Mouse (Mus musculus): ENCODE measurements around the gene Pcp4l1. TPM values are rescaled to one million over a fixed set of nuclear protein-coding genes. Genes with fewer than 3 reads are reported as not detected.
"Not testable (repeated sequence)": the region's sequence is repeated elsewhere in the genome, so short reads cannot be mapped to it uniquely, and the experiment has no call there.

The Pcp4l1 gene
- polyA plus RNA-seq, 1 experiment from 2014 or later = 48.4 TPM

DNA sequence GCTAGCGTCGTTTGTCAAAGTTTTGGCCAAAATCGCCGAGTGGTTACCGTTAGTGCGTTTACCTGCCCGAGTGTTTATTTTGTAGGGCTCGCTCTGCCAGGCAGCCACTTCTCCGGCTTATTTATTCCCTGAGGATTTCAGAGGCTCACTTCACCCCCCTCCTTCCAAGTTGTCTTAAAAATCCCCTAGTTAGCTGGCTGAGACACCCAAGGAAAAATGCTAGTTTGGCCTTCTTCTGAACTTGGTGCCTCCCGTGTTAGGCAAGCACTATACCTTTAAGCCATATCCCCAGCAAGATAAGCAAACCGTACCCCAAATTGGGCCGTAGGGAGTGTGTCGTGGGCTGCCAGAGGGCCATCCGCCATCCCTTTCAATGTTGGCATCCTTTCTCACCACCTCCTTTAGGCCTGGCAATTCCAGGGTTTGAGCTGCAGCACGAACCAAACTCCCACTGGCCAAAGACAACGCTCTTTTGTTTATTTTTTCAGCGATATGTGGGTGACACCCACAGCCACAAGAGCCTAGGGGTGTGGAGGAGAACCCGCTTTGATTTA is 45.2 kb downstream of the Pcp4l1 start:
- Histone ChIP-seq H3K36me3 (no peaks in the 10 kb centered on the region), H3K4me1 (replicated peaks) (peaks cover 22% of the 10 kb centered on the region), H3K4me3 (peak overlapping the region; percentile 77), H3K9me3 (no peaks in the 10 kb centered on the region), H3K4me2 (peak overlapping the region; percentile 88), H3K9ac (peak overlapping the region; percentile 45), H3K27me3 (no peaks in the 10 kb centered on the region), H3K27ac (replicated peaks) (peak overlapping the region; percentile 83)
- ATAC-seq (ENCODE audit: low FRiP score, low read depth) = peak; percentile 56
- WGBS = 5% methylated on average over 18 of the region's 18 CpGs

DNA sequence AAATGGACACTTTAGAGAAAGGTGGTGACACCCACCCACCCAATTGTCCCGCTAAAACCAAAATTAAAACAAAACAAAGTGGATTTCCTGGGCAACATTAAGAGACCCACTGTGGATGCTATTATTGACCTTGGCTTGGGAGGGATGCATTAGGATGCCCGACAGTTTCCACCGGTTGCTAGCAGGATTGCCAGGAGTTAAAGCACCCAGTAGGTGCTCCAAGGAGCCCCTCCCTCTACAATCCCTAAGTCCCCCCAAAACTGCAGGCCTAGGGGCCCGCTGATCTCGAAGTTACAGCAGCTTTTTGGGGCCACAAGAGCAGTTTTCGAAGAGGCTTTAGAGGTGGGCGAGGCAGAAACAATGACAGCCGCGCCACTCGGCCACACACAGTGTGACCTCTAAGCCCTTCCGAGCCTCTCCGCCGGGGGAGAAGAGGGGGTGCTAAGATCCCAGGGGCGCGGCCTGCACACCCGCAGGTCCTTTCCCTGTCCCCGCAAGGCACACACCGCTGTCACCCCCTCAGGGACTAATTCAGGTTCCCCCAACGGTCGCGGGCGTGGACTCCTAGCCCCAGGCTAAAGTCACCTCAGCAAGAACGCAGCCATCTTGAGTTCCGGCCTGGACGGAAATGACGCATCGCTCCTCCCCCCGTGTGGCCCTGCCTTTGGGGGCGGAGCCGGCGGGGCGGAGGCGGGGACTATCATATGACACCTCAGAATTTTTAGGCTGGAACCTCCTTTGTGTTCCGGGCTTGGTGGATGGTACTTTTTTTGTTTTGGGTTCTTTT is 45.9 kb downstream of the Pcp4l1 start, which contains the start of the genes Sdhc and Mpz:
Sdhc (minus strand) TSS at position 630 of the 787 bp plus-strand sequence.
Mpz (plus strand) TSS at position 738 of the 787 bp plus-strand sequence.
- peak; percentile 97 for ATAC-seq (ENCODE audit: low FRiP score, low read depth)
- Histone ChIP-seq H3K36me3 (no peaks in the 10 kb centered on the region), H3K4me1 (replicated peaks) (peaks cover 22% of the 10 kb centered on the region), H3K27me3 (no peaks in the 10 kb centered on the region), H3K9me3 (no peaks in the 10 kb centered on the region), H3K27ac (replicated peaks) (peak within 1 kb of the TSS; percentile 83), H3K9ac (peak within 1 kb of the TSS; percentile 75), H3K4me2 (peak within 1 kb of the TSS; percentile 88), H3K4me3 (peak within 1 kb of the TSS; percentile 77)
- WGBS = under 1% methylated on average over 29 of the region's 34 CpGs

DNA sequence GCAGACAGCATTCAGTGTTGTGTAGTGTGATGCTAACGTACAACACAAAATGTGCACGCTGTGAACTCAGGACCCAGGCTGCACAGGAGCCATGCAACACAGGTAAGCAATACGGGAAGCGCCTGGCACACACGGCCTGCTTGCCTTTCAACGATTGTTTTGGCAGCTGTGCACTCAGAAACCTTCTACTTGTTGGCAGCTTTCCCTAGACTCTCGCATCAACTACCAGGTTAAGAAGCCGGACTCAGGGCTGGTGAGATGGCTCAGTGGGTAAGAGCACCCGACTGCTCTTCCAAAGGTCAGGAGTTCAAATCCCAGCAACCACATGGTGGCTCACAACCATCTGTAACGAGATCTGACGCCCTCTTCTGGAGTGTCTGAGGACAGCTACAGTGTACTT is 53.1 kb downstream of the Pcp4l1 start:
- 84% methylated on average over 10 of the region's 11 CpGs for WGBS
- peaks cover 51% of the 10 kb centered on the region for H3K36me3 ChIP-seq

DNA sequence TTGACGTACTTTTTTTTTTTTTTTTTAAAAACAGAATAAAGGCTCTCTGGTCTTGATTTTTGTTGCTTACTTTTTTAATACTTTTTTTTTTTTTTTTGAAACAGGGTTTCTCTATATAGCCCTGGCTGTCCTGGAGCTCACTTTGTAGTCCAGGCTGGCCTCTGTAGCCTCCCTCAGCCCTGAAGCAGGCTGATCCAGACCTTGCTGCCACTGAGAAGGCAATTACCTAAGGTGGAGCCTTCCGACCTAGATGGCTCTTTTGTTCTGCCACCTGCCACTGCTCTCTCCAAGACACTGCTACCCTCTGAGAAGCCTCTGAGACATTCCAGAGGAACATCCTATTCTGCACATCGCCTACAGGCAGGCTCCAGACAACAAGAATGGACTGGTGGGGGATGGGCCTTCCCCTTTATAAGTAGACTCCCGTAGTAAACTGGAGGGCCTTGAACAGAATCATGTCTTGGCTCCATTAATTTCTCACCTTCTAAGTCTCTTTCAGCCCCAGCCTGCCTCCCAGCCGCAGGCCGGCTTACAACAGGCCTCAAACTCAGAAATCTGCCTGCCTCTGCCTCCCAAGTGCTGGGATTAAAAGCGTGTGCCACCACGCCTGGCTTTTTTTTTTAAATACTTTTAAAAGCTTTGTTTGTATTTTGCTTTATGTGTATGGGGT is 58.4 kb downstream of the Pcp4l1 start:
- not testable (repeated sequence) for H3K4me3 ChIP-seq; ATAC-seq (ENCODE audit: low FRiP score, low read depth); H3K9me3 ChIP-seq; H3K4me1 ChIP-seq (replicated peaks); H3K27ac ChIP-seq (replicated peaks); H3K4me2 ChIP-seq; H3K27me3 ChIP-seq; H3K9ac ChIP-seq
- 87% methylated on average over 8 of the region's 8 CpGs for WGBS
- peaks cover 77% of the 10 kb centered on the region for H3K36me3 ChIP-seq

More for the DNA sequence above, 53.1 kb downstream of the Pcp4l1 start:
- not testable (repeated sequence) for H3K4me2 ChIP-seq; H3K9me3 ChIP-seq; H3K4me1 ChIP-seq (replicated peaks); ATAC-seq (ENCODE audit: low FRiP score, low read depth); H3K9ac ChIP-seq; H3K27me3 ChIP-seq; H3K27ac ChIP-seq (replicated peaks); H3K4me3 ChIP-seq

DNA sequence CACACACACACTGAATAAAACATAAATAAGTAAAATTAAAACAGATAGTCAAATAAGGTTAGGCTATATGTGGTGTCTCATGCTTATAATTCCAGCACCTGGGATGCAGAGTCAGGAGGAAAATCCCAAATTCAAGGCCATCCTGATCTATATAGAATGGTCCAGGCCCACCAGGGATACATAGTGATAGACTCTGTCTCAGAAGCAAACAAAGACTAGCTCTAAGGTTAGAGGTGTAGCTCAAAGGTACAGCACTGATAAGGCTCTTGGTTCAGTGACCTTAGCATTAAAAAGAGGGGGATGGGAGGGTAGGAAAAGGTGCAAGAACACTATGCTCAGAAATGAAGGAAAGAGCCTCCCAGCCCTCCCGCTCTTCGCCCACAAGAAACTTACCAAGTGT is 60.5 kb downstream of the Pcp4l1 start:
- 98% methylated on average over 2 of the region's 2 CpGs for WGBS

DNA sequence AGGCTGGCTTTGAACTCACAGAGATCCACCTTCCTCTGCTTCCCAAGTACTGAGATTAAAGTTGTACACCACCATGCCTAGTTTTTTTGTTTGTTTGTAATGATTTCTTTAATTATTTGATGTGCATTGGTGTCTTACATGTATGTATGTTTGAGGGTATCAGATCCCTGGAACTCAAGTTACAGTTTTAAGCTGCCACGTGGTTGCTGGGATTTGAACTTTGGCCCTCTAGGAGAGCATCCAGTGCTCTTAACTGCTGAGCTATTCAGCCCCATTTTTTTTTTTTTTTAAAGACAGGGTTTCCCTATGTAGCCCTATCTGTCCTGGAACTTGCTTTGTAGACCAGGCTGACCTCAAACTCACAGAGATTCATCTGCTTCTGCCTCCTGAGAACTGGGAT is 65.1 kb downstream of the Pcp4l1 start:
- Histone ChIP-seq H3K4me3 (no peak overlapping the region), H3K4me1 (replicated peaks) (no peaks in the 10 kb centered on the region), H3K4me2 (no peak overlapping the region), H3K9ac (no peak overlapping the region), H3K36me3 (peaks cover 50% of the 10 kb centered on the region), H3K9me3 (no peaks in the 10 kb centered on the region), H3K27ac (replicated peaks) (no peak overlapping the region), H3K27me3 (no peaks in the 10 kb centered on the region)
- no peak for ATAC-seq (ENCODE audit: low FRiP score, low read depth)
- 81% methylated on average over 1 of the region's 1 CpGs for WGBS

More for the DNA sequence above, 60.5 kb downstream of the Pcp4l1 start:
- Histone ChIP-seq H3K27ac (replicated peaks) (no peak overlapping the region), H3K4me3 (no peak overlapping the region), H3K4me1 (replicated peaks) (no peaks in the 10 kb centered on the region), H3K9ac (no peak overlapping the region), H3K36me3 (peaks cover 67% of the 10 kb centered on the region), H3K27me3 (no peaks in the 10 kb centered on the region), H3K9me3 (no peaks in the 10 kb centered on the region), H3K4me2 (no peak overlapping the region)
- no peak for ATAC-seq (ENCODE audit: low FRiP score, low read depth)

DNA sequence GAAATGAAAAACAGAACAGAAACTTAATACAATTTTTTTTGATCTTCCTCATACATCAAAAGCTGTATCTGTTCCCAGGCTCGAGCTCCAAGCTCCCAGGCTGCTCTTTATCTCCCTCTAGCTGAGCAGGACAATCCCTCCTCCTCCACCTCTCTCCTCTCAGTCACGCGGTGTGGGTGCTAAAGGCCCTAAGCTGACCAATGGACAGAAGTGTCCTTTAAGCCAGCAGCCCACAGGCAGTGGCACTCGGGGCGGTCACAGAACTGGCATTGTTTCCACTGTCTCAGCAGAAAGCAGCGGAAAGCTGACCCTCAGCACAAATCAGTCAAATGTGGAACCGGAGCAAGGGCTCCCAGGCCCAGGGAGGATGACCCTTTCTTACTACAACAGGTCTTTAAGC is 66.8 kb downstream of the Pcp4l1 start:
- Histone ChIP-seq H3K4me3 (no peak overlapping the region), H3K9ac (no peak overlapping the region), H3K4me2 (no peak overlapping the region), H3K4me1 (replicated peaks) (no peaks in the 10 kb centered on the region), H3K36me3 (peaks cover 32% of the 10 kb centered on the region), H3K9me3 (no peaks in the 10 kb centered on the region), H3K27me3 (no peaks in the 10 kb centered on the region), H3K27ac (replicated peaks) (no peak overlapping the region)
- no peak for ATAC-seq (ENCODE audit: low FRiP score, low read depth)
- WGBS = 57% methylated on average over 7 of the region's 7 CpGs

DNA sequence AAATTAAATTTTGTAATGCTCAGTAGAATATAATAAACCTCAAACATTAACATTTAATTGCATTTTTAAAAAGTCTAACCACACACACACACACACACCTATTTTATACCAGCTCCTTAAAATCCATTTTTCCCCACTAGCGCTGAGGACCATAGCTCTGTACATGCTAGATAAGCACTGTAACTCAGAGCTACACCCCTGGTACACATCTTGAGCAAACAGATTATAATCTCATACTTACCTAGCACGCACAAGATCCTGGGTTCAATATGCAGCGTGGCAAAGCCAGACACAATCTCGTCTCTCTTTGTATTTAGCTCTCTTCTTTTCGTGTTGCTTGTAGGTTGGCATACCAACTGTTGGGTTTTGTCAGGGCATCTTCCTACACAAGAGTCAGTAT is 71.7 kb downstream of the Pcp4l1 start:
- Histone ChIP-seq H3K9ac (no peak overlapping the region), H3K27ac (replicated peaks) (no peak overlapping the region)
- WGBS = 91% methylated on average over 5 of the region's 5 CpGs

More for the DNA sequence above, 71.7 kb downstream of the Pcp4l1 start:
- Histone ChIP-seq H3K27me3 (no peaks in the 10 kb centered on the region), H3K4me1 (replicated peaks) (no peaks in the 10 kb centered on the region; the same call in 1 of the 2 replicates), H3K4me2 (no peak overlapping the region), H3K36me3 (peaks cover 9% of the 10 kb centered on the region; the same call in 1 of the 2 replicates), H3K4me3 (no peak overlapping the region), H3K9me3 (no peaks in the 10 kb centered on the region)
- no peak for ATAC-seq (ENCODE audit: low FRiP score, low read depth)

Other genes with a start within 250 kb of the Pcp4l1 start
- 1.7 and 2.6 TPM in 2 replicates for gene Fcgr2b, start 219.7 kb downstream of the Pcp4l1 start, polyA plus RNA-seq (2015; fragmentation: Nextera tagmentation; extraction: Ambion mirVana)
- gene Fcgr4, start 177.3 kb downstream of the Pcp4l1 start, polyA plus RNA-seq (2015; fragmentation: Nextera tagmentation; extraction: Ambion mirVana) = 0.27 and 1.0 TPM in 2 replicates
- 9.6 and 12.3 TPM in 2 replicates for gene Fcgr3, start 131.3 kb downstream of the Pcp4l1 start, polyA plus RNA-seq (2015; fragmentation: Nextera tagmentation; extraction: Ambion mirVana)
- 7.7 and 14.1 TPM in 2 replicates for gene Cfap126, start 82.3 kb downstream of the Pcp4l1 start, polyA plus RNA-seq (2015; fragmentation: Nextera tagmentation; extraction: Ambion mirVana)
- gene Sdhc, start 45.7 kb downstream of the Pcp4l1 start, polyA plus RNA-seq (2015; fragmentation: Nextera tagmentation; extraction: Ambion mirVana) = 290 and 297 TPM in 2 replicates
- gene Mpz, start 45.6 kb downstream of the Pcp4l1 start, polyA plus RNA-seq (2015; fragmentation: Nextera tagmentation; extraction: Ambion mirVana) = 4.2 and 7.7 TPM in 2 replicates
- 0.39 and 0.49 TPM in 2 replicates for gene Nr1i3, start 17.7 kb upstream of the Pcp4l1 start, polyA plus RNA-seq (2015; fragmentation: Nextera tagmentation; extraction: Ambion mirVana)
- gene Tomm40l, start 26.2 kb upstream of the Pcp4l1 start, polyA plus RNA-seq (2015; fragmentation: Nextera tagmentation; extraction: Ambion mirVana) = 55.0 and 55.4 TPM in 2 replicates
- gene Apoa2, start 28.8 kb upstream of the Pcp4l1 start, polyA plus RNA-seq (2015; fragmentation: Nextera tagmentation; extraction: Ambion mirVana) = 6.0 and 6.3 TPM in 2 replicates
- 24.9 and 30.7 TPM in 2 replicates for gene Fcer1g, start 38.1 kb upstream of the Pcp4l1 start, polyA plus RNA-seq (2015; fragmentation: Nextera tagmentation; extraction: Ambion mirVana)
- 5.6 and 6.2 TPM in 2 replicates for gene Adamts4, start 54.2 kb upstream of the Pcp4l1 start, polyA plus RNA-seq (2015; fragmentation: Nextera tagmentation; extraction: Ambion mirVana)
- gene Ndufs2, start 55.1 kb upstream of the Pcp4l1 start, polyA plus RNA-seq (2015; fragmentation: Nextera tagmentation; extraction: Ambion mirVana) = 233 and 245 TPM in 2 replicates
- 105 and 107 TPM in 2 replicates for gene B4galt3, start 74.1 kb upstream of the Pcp4l1 start, polyA plus RNA-seq (2015; fragmentation: Nextera tagmentation; extraction: Ambion mirVana)
- gene Ppox, start 84.9 kb upstream of the Pcp4l1 start, polyA plus RNA-seq (2015; fragmentation: Nextera tagmentation; extraction: Ambion mirVana) = 44.2 and 53.6 TPM in 2 replicates
- gene Usp21, start 91.7 kb upstream of the Pcp4l1 start, polyA plus RNA-seq (2015; fragmentation: Nextera tagmentation; extraction: Ambion mirVana) = 99.8 and 106 TPM in 2 replicates
- 109 and 110 TPM in 2 replicates for gene Ufc1, start 98.8 kb upstream of the Pcp4l1 start, polyA plus RNA-seq (2015; fragmentation: Nextera tagmentation; extraction: Ambion mirVana)
- gene Dedd, start 132.9 kb upstream of the Pcp4l1 start, polyA plus RNA-seq (2015; fragmentation: Nextera tagmentation; extraction: Ambion mirVana) = 47.3 and 51.6 TPM in 2 replicates
- 51.4 and 52.1 TPM in 2 replicates for gene Nit1, start 149.4 kb upstream of the Pcp4l1 start, polyA plus RNA-seq (2015; fragmentation: Nextera tagmentation; extraction: Ambion mirVana)
- 139 and 153 TPM in 2 replicates for gene Pfdn2, start 149.4 kb upstream of the Pcp4l1 start, polyA plus RNA-seq (2015; fragmentation: Nextera tagmentation; extraction: Ambion mirVana)
- gene Klhdc9, start 164.5 kb upstream of the Pcp4l1 start, polyA plus RNA-seq (2015; fragmentation: Nextera tagmentation; extraction: Ambion mirVana) = 2.5 and 3.3 TPM in 2 replicates
- 3.1 and 3.5 TPM in 2 replicates for gene Nectin4, start 173.8 kb upstream of the Pcp4l1 start, polyA plus RNA-seq (2015; fragmentation: Nextera tagmentation; extraction: Ambion mirVana)
- gene Arhgap30, start 192.7 kb upstream of the Pcp4l1 start, polyA plus RNA-seq (2015; fragmentation: Nextera tagmentation; extraction: Ambion mirVana) = 0.60 and 0.87 TPM in 2 replicates
- 168 and 172 TPM in 2 replicates for gene Usf1, start 215.0 kb upstream of the Pcp4l1 start, polyA plus RNA-seq (2015; fragmentation: Nextera tagmentation; extraction: Ambion mirVana)
- 5.4 and 6.6 TPM in 2 replicates for gene Tstd1, start 222.6 kb upstream of the Pcp4l1 start, polyA plus RNA-seq (2015; fragmentation: Nextera tagmentation; extraction: Ambion mirVana)
- 14.1 and 14.2 TPM in 2 replicates for gene F11r, start 241.3 kb upstream of the Pcp4l1 start, polyA plus RNA-seq (2015; fragmentation: Nextera tagmentation; extraction: Ambion mirVana)

Data from hindbrain, embryonic 15.5 days (tissue).